Mouse (Mus musculus) natural killer cell, adult 2 months (primary cell): ENCODE measurements around the gene Hoxa9.

ENCODE experiments used
- DNase-seq, 2 experiments: peaks; one replicate each; pipeline ENCODE4 v3.0.0; 2022; ENCODE audit warnings: low spot score in 2 of 2

Gene Hoxa9

GRCm38 (mm10) chr6:52261751-52262462 is 31.0 kb upstream of the Hoxa9 start:
- no peak for DNase-seq

GRCm38 (mm10) chr6:52260654-52261575 is 30.0 kb upstream of the Hoxa9 start, which contains the start of gene Hoxa13:
Gene Hoxa13, minus strand, starts transcription at chr6:52260880.
- no peak for DNase-seq

- DNase-seq, result no peak
Measured at GRCm38 (mm10) chr6:52259811-52260261, 28.9 kb upstream of the Hoxa9 start.

- no peak for DNase-seq
Measured at GRCm38 (mm10) chr6:52259081-52259790, 28.3 kb upstream of the Hoxa9 start.

DNA sequence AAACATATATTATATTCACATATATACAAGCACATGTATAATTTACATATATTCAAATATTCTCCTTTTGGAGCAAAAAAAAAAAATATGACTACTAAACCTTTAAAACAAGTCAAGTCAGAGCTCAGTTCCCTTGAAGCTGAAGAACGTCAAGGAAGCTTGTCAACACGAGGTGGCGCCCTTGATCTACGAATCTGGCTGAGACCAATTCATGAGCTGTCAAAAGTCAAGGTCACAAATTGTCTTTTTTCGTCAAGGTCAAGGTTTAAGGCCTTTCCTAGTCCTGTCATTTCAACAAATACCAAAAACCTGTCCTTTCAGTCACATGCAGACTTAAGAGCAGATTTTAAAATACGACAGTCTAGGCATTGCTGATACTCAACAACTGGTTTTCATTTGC is 26.1 kb upstream of the Hoxa9 start:
- peak; percentile 67 to 83 for DNase-seq

- DNase-seq, result no peak
Measured at GRCm38 (mm10) chr6:52253511-52254500, 22.9 kb upstream of the Hoxa9 start.

DNA sequence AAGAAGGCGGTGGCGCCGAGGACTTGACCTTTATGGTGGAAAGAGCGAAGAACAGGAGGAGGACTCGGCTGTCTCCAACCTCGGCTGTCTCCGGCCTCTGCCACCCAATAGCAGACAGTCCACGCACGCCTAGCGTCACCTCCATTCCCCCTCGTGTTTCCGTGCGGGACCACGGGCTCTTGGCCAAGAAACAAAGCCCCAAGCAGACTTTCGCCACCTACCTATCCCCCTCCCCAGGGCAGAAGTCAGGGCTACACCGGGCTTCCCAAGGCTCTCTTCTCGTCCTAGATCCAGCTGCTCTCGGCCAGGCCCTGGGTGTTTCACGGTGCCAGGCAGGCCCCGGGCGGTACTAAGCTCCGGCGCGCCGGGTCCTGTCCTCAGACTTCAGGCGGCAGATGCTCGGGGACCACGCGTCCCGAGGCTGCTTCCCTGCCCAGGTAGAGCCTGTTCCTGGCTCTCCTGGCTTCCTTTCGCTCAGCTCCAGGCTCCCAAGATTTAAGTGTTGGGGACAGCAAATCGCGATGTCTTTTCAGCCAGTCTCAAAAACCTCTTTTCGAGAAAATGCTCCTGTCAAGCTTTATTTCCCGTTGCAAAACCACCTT is 22.0 kb upstream of the Hoxa9 start:
- DNase-seq, result no peak

DNA sequence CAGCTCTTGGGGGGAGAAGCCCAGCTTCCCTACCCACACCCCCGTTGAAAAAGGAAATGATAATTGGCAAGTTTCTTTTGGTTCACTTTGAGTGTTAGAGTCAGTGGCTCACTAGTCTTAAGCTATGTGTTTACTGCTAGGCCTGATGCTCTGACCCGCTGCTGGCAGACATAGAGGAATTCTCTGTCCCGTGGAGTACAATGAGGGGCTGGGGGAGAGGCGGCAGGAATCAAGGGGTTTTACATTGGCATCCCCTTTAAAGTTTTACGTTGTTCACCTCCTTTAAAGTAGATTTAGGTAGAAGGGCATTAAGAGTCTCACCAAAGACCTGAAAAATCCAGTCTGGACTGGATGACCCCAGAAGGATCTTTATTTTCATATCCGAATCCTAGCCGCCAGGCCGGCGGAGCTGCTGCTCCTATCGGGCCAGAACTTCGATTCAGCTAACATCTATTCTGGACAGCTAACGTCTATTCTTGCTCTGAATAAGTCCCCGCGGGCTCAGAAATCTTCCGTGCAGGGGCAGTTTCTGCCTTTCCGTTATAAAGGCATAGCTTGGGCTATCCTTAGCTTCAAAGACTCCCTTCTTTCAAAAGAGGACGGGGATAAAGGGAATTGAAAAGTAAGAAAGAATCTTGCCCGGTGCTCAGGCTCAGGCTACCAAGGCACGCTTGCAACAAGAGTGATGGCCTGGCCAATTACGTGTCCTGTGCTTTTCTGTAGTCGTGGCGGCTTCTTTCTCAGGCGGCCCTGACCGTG is 21.3 kb upstream of the Hoxa9 start:
- no peak for DNase-seq

- no peak for DNase-seq
Measured at GRCm38 (mm10) chr6:52251177-52251879, 20.4 kb upstream of the Hoxa9 start.

- DNase-seq, result no peak
Measured at GRCm38 (mm10) chr6:52249826-52250225, 18.9 kb upstream of the Hoxa9 start.

- DNase-seq, result no peak
Measured at GRCm38 (mm10) chr6:52249415-52249738, 18.5 kb upstream of the Hoxa9 start.

- DNase-seq, result no peak
Measured at GRCm38 (mm10) chr6:52248638-52249414, 17.9 kb upstream of the Hoxa9 start.

DNA sequence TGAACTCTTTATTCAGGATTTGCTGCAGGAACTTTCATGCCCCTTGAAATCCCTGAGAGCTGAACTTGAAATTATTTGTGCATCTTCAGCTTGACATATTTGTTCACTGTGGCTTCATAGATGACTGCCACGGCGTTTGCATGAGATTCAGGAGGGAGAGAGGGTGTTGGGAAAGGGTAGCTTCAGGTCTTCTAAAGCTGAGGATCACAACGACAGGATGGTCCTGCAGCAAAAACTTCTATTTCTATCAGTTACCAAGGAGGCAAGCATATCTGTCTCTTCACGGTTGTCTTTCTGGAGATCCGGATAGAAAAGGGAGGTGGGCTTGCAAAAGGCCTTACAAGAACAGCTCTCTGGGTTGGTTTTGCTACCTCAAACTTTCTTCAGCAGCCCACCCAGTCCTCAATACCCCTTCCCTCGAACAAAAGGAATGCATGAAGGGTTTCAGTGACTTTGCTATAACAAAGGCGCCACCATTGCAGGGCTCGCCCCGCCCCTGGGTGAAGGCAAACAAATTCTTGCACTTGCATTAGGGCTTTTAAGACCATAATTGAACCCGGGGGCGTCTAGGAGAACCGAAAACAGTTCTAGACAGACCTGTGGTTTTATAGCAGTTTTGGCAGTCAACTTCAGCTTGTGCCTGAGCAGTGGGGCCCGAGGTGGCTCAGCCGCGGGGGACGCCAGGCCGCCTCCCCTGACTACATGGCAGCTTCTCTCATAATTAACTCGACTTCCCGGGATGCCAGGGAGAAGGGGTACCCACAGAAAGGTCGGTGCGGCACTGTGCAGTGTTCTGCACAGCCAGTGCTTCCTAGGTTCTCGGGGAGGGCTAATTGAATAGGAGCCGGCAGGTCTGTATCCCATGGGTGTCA is 17.1 kb upstream of the Hoxa9 start:
- DNase-seq, result no peak

DNA sequence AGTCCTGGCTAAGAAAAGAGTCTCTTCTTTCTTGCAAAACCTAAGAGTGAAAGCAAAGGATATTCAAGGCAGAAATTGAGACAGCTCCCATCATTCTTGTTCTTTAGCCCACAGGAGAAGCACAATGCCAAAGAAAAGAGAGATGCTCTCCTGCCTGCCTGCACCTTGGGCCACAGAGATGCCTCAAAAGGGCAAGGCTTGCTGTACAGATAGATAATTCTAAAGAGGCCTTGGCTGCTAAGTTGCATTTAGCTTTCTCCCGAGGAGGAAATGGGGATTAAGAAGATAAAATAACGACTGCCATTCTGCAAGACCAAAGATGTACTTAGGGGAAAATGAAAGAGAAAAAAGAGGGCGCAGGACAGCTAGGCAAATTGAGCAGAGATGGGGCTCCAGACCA is 16.0 kb upstream of the Hoxa9 start:
- no peak for DNase-seq

- DNase-seq, result no peak
Measured at GRCm38 (mm10) chr6:52246403-52246803, 15.5 kb upstream of the Hoxa9 start.

DNA sequence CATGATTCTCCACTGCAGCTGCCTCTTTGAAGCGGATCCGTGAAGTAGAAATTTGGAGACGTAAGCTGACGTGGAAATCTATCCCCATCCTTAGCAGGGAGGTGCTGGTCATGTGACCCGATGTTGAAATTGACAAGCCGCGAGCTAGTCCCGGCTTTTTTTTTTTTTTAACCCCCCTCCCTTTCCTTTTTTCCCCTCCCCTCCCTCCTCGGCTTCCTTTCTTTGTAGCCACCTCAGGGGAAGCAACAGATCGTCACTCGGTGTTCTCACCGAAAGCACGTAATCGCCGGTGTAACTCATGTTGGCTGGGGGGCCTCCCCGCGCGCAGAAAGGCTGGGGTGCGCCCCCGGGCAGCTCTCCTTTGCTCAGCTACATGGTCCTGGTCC is 14.9 kb upstream of the Hoxa9 start, which contains the start of gene Hoxa11:
Gene Hoxa11 (minus strand): TSS at position 54 of the 386 bp plus-strand sequence.
- DNase-seq, result no peak

DNA sequence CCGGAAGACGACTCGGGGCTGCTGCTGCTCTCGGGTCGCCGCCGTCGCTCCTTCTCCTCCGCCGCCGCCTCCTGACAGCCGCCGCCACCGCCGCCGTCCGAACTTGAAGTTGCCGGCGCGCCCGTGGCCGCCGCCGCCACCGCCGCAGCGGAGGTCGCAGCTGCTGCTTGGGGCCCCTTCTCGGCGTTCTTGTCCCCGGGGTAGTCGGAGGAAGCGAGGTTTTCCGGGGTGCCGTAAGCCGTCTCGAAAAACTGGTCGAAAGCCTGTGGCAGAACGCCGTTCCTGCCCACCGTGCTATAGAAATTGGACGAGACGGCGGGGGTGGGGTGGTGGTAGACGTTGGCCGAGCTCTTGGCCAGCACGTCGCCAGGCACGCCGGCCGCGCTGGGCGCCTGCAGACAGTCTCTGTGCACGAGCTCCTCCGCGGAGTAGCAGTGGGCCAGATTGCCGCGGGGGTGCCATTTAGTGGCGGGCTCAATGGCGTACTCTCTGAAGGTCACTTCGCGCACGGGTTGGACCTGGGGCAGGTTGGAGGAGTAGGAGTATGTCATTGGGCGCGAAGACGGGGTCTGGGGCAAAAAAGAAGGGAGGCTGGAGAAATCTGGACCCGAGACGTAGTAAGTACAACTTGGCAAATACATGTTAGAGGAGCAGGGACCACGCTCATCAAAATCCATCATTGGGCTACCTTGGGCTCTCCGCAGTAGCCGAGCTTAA is 14.3 kb upstream of the Hoxa9 start:
- DNase-seq, result no peak
